Mouse (Mus musculus) megakaryocyte, embryonic 14.5 days (primary cell): ENCODE data around the gene Timm10. TPM values are rescaled to one million over a fixed set of nuclear protein-coding genes. Genes with fewer than 3 reads are reported as not detected.

Experiments
- H3K27me3 ChIP-seq: replicated peaks from 2 replicates; pipeline ENCODE3; 2012; ENCODE audit warnings: inconsistent platforms
- H3K36me3 ChIP-seq: replicated peaks from 2 replicates; pipeline ENCODE3; 2012; ENCODE audit warnings: low read length, inconsistent platforms, mixed read lengths
- H3K4me1 ChIP-seq: 2 replicates; pipeline ENCODE4 v1.6.1; 2012; ENCODE audit warnings: inconsistent platforms
- H3K4me3 ChIP-seq: replicated peaks from 2 replicates; pipeline ENCODE3; 2012; ENCODE audit warnings: moderate library complexity, mild to moderate bottlenecking, inconsistent platforms
- H3K9me3 ChIP-seq: 2 replicates; pipeline ENCODE4 v1.6.1; 2012; ENCODE audit warnings: inconsistent platforms
- FLI1 ChIP-seq: IDR thresholded peaks from 2 replicates; pipeline ENCODE4 v1.6.1; 2012; ENCODE audit warnings: low read length, inconsistent platforms, mixed read lengths
- GATA1 ChIP-seq: IDR thresholded peaks from 3 replicates; pipeline ENCODE4 v1.6.1; 2012; ENCODE audit warnings: mixed read lengths, low read length, inconsistent platforms, borderline replicate concordance
- polyA plus RNA-seq: library from polyadenylated mRNA; stranded (reverse); fragments of >175 nt; gene quantifications from 2 replicates; pipeline ENCODE4 v1.2.3, GENCODE M21; 2012; ENCODE audit warnings: low replicate concordance; ENCODE audit not compliant: insufficient read depth

Gene Timm10
- polyA plus RNA-seq, 1 experiment, result 9.7 TPM

DNA sequence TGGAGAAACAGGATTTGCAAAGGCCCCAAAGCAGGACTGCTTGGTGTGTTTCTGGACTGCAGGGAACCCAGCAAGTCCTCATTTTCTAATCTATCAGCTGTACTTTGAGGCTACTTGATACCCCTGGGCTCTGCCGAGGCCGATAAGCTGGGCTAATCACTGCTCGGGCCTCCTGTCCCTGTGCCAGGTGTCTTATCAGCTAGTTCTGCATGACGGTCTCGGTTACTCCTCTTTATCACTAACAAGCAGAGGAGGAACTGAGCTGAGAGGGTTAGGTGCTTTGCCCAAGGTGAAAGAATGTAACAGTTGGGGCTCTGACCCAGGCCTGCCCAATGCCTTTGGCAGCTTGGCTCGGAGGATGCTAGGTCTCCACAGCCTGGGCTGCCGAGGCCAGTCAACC lies 14.9 kb upstream of the Timm10 start:
- TF ChIP-seq FLI1, result no peak
- TF ChIP-seq GATA1, result no peak

DNA sequence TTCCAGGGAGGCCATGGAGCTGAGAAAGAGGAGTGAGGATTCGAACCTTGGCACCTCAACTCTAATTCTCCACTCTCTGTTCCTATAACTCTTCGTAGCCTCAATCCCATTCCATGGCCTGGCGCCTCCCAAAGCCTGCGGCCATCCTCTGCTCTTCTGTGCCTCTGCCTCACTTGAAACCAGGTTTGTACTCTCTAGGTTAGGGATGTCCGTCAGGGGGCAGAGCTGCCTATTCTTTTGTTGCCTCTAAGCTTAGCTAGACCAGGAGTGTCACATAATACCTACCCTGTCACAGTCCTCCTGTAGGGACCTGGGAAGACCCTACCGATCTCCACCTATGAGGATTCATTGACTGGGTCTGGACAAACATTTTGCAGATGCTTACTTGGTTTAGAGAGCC lies 14.1 kb upstream of the Timm10 start:
- peaks cover 12% of the 10 kb centered on the region for H3K27me3 ChIP-seq
- peaks cover 26% of the 10 kb centered on the region for H3K4me1 ChIP-seq
- TF ChIP-seq GATA1 (no peak), FLI1 (no peak)
- peaks cover 29% of the 10 kb centered on the region for H3K36me3 ChIP-seq
- H3K9me3 ChIP-seq, result peaks cover 17% of the 10 kb centered on the region
- H3K4me3 ChIP-seq, result no peak overlapping the region

More for the DNA sequence above, 14.9 kb upstream of the Timm10 start:
- H3K27me3 ChIP-seq, result peaks cover 10% of the 10 kb centered on the region
- H3K4me1 ChIP-seq, result peaks cover 26% of the 10 kb centered on the region
- H3K4me3 ChIP-seq, result no peak overlapping the region
- peaks cover 36% of the 10 kb centered on the region for H3K36me3 ChIP-seq
- peaks cover 17% of the 10 kb centered on the region for H3K9me3 ChIP-seq

DNA sequence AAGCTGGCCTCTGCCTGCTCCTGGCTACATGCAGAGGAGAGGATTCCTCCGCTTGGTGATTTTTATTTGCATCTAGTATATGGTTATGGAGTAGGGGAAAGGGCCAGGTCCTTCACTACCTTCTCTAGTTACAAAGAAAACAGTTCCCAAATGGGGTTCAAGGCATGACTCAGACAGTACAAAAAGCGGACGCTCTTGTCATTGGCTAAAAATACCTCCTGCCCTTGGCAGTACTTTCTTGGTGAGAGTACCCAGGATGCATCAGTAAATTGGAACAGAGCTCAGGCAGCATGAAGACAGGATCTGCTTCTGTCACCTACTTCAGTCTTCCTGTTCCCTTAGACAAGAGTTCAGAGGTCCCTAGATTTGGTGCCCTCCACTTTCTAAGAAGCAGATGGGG lies 6.9 kb upstream of the Timm10 start:
- TF ChIP-seq GATA1 (no peak), FLI1 (no peak)
- Histone ChIP-seq H3K4me3 (no peak overlapping the region), H3K36me3 (peaks cover 3% of the 10 kb centered on the region), H3K4me1 (peaks cover 65% of the 10 kb centered on the region), H3K9me3 (peaks cover 11% of the 10 kb centered on the region; the same call in 1 of the 2 replicates), H3K27me3 (peaks cover 32% of the 10 kb centered on the region)

DNA sequence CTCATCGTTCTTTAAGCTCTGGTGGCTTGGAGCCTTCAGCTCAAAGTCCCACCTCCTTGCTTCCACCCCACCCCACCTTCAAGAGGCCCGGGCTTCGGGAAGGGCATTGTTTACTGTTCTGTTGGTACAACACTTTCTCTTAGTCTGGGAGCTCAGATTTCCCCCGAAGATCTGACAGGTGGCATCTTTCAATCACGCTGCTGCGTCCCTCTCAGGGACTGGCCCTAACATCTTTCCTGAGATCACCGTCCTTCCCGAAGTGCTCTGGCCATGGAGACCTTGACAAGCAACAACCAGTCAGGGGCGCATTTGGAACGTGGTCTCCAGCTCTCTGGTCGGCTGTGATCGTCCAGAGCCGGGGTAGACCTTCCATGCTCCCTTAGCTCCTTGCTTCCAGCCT lies 4.2 kb upstream of the Timm10 start, which contains the start of gene Smtnl1:
TSS of gene Smtnl1 (minus strand) at position 101 of the 400 bp plus-strand sequence.
- TF ChIP-seq FLI1 (no peak), GATA1 (no peak)
- H3K27me3 ChIP-seq, result peaks cover 19% of the 10 kb centered on the region
- H3K4me1 ChIP-seq, result peaks cover 74% of the 10 kb centered on the region

DNA sequence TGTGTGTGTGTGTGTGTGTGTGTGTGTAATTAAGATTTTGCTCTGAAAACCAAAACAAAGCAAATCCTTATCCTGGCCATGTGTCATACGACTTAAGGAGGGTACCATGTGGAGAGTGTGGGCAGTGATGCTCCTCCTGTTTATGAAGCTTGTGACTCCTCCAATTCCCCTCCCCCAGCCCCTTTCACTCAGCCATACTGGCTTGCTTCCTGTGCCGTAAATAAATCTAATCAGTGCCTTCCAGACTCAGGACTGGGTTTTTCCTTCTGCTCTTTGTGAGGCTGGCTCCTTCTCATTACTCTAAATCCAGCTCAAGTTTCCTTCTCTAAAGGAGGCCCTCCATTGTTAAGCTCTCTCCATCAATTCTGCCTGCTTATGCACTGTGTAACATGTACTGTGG lies 3.6 kb upstream of the Timm10 start:
- peaks cover 80% of the 10 kb centered on the region for H3K4me1 ChIP-seq
- H3K9me3 ChIP-seq, result peaks cover 5% of the 10 kb centered on the region; the same call in 1 of the 2 replicates
- H3K4me3 ChIP-seq, result peak overlapping the region; percentile 46
- TF ChIP-seq GATA1 (no peak), FLI1 (no peak)
- H3K27me3 ChIP-seq, result peaks cover 19% of the 10 kb centered on the region
- peaks cover 1% of the 10 kb centered on the region for H3K36me3 ChIP-seq

More for the DNA sequence above, 4.2 kb upstream of the Timm10 start, which contains the start of gene Smtnl1:
- H3K4me3 ChIP-seq, result peak within 1 kb of the TSS; percentile 46
- H3K36me3 ChIP-seq, result peaks cover 3% of the 10 kb centered on the region
- peaks cover 11% of the 10 kb centered on the region; the same call in 1 of the 2 replicates for H3K9me3 ChIP-seq

DNA sequence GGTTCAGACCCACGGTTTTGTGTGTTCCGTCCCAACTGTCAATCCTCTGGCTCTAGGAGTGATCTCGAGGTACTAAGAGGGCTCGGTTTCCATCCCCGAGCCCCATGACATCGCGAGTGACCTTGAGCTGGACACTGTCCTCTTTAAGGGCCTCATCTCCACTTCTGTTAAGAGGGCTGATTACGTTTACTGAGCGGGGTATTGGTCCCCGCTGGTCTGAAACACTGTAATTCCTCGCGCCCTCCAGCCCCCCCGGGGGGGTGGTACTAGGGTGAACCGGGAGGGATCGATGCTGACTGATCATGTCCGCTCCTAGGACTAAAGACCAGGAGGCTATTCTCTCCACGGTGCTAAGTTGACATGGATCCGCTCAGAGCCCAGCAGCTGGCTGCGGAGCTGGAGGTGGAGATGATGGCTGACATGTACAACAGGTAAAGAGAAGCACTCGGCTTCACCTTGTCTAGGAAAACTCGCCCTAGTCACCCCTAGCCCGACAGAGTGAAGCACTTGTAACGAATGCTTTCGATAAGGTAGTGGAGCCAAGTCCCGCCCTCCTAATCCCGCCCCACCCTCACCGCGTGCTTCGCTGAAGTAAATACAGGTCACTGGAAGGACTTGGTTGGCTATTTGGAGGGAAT lies 605 bp downstream of the Timm10 start:
- peak overlapping the region; percentile 98 for H3K4me3 ChIP-seq
- H3K4me1 ChIP-seq, result peaks cover 47% of the 10 kb centered on the region
- TF ChIP-seq FLI1 (no peak), GATA1 (no peak)
- no peaks in the 10 kb centered on the region for H3K9me3 ChIP-seq
- peaks cover 26% of the 10 kb centered on the region for H3K36me3 ChIP-seq
- peaks cover 5% of the 10 kb centered on the region for H3K27me3 ChIP-seq

DNA sequence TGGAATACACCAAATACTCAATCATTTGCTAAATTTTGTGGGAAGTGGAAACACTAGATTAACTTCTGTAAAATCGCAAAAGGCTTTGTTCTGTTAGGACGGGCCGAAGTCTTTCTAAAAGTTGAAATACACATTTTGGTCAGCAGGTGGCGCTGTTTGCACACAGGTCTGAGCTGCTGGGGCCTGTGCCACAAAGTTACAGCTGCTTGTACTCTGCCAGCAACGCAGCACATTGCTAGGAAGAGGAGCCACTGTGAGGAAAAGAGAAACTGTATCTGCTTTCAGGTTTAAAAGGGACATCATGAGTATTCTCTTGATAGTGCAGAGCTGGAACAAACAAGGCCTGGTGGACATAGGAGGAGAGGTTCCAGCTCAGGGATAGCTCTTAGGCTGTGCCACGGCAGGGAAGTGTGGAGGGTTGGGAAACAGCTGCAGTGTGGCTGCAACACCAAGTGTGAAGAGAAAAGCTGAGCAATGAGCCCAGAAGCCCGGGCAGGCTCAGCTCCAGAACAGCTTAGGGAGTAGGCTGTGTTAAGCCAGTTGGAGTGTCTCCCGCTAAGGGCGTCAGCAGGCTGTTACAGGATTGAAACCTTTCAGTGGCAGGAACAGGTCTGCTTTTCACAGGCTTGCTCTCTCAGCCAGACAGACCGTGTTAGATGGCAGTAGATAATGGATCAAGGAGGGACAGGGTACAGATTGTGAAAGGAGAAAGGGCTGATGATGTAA lies 5.0 kb downstream of the Timm10 start:
- H3K9me3 ChIP-seq, result 0 out of 2 replicates have a peak, but pooled peaks cover 3% of the 10 kb centered on the region
- H3K4me3 ChIP-seq, result no peak overlapping the region
- H3K4me1 ChIP-seq, result peaks cover 19% of the 10 kb centered on the region
- H3K36me3 ChIP-seq, result peaks cover 26% of the 10 kb centered on the region
- TF ChIP-seq GATA1 (no peak), FLI1 (no peak)
- H3K27me3 ChIP-seq, result peaks cover 21% of the 10 kb centered on the region

DNA sequence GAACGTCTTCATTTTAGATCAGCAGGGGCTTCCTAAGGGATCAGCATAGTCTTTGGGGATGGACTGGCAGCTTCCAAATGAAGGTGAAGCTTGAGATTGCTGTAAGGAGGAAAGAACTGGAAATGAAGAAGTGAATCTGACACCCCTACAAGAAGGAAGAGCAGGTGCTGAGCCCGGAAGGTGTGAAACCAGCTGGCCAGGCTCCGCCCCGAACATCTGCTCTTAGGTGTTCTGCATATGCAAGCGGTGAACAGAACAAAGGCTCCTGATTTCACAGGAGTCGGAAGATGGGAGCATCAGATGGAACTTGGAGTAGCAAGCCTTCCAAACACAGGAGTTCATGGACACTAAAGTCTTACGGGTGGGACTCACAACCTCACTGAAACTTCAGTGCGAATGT lies 10.3 kb downstream of the Timm10 start:
- TF ChIP-seq GATA1 (no peak), FLI1 (no peak)
- H3K4me3 ChIP-seq, result no peak overlapping the region

DNA sequence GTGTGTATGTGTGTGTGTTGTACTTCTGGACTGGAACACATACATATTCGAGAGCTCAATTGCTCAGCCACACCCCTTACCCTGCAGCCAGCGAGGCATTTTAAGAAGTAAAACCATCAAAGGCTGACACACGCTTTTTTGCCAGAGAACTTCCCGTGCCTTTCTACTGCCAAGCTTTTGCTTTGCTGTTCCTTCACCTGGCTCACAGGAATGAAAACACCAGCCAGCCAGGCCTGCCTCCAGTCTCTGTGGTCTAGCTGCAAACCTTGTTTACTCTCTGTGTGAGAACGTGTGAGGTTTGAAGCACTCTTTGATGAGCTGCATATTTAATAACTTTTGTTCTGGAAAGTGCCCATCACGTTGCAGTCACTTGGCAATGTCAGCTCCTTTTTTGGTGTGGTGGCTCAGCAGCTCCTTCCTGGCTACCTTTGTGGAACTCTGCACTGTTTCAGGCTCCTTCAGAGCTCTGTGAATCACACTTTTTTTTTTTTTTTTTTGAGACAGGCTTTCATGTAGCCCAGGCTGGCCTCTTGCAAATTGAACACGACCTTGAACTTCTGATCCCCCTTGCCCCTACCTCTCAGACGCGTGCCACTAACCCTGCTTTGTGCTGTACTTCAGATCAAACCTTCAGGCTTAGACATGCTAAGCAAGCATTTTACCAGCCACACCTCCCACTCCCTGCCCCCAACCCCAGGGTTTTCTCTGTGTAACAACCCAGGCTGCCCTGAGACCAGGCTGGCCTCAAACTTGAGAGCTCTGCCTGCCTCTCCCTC lies 11.2 kb downstream of the Timm10 start:
- no peak for TF ChIP-seq FLI1
- TF ChIP-seq GATA1, result no peak
- peaks cover 61% of the 10 kb centered on the region for H3K27me3 ChIP-seq
- H3K4me3 ChIP-seq, result peak overlapping the region; percentile 20
- H3K36me3 ChIP-seq, result no peaks in the 10 kb centered on the region
- H3K9me3 ChIP-seq, result 0 out of 2 replicates have a peak, but pooled peaks cover 3% of the 10 kb centered on the region
- H3K4me1 ChIP-seq, result peaks cover 42% of the 10 kb centered on the region

More for the DNA sequence above, 10.3 kb downstream of the Timm10 start:
- H3K9me3 ChIP-seq, result 0 out of 2 replicates have a peak, but pooled peaks cover 3% of the 10 kb centered on the region
- no peaks in the 10 kb centered on the region for H3K36me3 ChIP-seq
- H3K4me1 ChIP-seq, result peaks cover 41% of the 10 kb centered on the region
- peaks cover 61% of the 10 kb centered on the region for H3K27me3 ChIP-seq

DNA sequence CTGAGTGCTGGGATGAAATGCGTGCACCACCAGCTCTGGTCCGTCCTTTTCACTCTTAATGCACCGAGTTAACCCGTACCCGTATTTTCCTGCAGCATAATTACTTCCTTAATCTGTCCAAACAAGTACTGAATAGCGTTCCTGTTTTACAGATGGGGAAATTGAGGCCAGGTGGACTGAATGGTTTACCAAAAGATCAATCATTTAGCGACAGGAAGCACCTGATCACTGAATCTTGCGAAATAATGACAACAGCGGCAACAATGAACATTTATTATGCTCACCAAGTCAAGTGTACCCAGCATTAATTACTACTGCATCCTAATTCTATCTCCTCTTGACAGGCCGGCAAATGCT lies 11.8 kb downstream of the Timm10 start, which contains the start of gene Slc43a1:
TSS of gene Slc43a1 (plus strand) at position 258 of the 357 bp plus-strand sequence.
- Histone ChIP-seq H3K9me3 (0 out of 2 replicates have a peak, but pooled peaks cover 3% of the 10 kb centered on the region), H3K4me1 (peaks cover 43% of the 10 kb centered on the region), H3K4me3 (peak within 1 kb of the TSS; percentile 94), H3K27me3 (peaks cover 61% of the 10 kb centered on the region), H3K36me3 (peaks cover 1% of the 10 kb centered on the region)
- TF ChIP-seq FLI1 (no peak), GATA1 (no peak)
